Mouse (Mus musculus) embryonic fibroblast, embryonic 13.5 days (primary cell): ENCODE measurements around the gene Asprv1.

Experiments used
- CTCF ChIP-seq: IDR thresholded peaks from 2 replicates; pipeline ENCODE4 v1.5.1; 2011; ENCODE audit warnings: mild to moderate bottlenecking, control low read depth, low read length, moderate library complexity, borderline replicate concordance; ENCODE audit not compliant: insufficient read depth
- POLR2A ChIP-seq: IDR thresholded peaks from 2 replicates; pipeline ENCODE4 v1.6.1; 2011; ENCODE audit warnings: low read depth, mild to moderate bottlenecking, control low read depth, low read length, moderate library complexity

DNA sequence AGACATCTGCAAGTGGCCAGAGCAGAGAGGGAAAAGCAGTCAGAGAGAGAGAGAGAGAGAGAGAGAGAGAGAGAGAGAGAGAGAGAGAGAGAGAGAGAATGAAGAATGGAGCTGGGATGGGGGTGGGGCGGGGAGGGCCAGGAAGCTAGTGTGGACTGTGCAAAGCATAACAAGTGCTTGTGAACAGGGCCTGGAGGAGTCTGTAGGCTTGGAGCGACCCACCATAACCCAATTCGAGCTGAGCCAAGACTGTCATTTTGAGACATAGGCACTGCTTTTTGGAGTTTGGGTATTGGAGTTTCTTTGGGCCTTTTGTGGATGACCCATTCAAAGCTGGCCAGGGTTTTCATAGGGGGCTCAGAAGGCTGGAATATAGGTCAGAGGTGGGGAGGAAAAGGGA lies 48.0 kb upstream of the Asprv1 start:
- no peak for TF ChIP-seq CTCF
- no peak for TF ChIP-seq POLR2A
